Mouse (Mus musculus) spleen, postnatal 36 days (tissue): Measurements from ENCODE around the gene Gm17067.
"Not testable (repeated sequence)": the region's sequence is repeated elsewhere in the genome, so short reads cannot be mapped to it uniquely, and the experiment has no call there.

Source experiments
- DNase-seq, 2 experiments: peaks; one replicate each; pipeline ENCODE4 v3.0.0; 2022; ENCODE audit warnings: low spot score in 2 of 2, mixed read lengths in 1 of 2

Gene Gm17067

DNA sequence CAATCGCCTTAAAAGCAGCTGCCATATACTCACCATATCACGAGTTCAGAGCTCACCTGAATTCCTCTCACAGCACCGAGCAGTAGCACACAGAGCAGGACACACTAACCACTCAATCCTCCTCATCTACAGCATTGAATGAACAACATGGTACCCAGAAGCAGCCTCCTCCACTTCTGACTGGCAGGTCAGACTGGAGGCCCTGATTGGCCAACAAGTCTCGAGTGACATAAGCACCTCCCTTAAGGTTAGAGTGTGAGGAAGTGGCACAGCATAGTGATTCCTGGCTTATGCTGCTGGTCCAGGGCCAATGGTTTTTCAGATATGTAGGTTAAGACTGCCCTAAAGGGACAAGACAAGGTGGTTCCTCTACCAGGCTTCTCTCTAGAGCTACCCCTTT is at the start of gene Gm17067:
Gm17067 (minus strand) TSS at position 101 of the 400 bp plus-strand sequence.
- DNase-seq = not testable (repeated sequence)

DNA sequence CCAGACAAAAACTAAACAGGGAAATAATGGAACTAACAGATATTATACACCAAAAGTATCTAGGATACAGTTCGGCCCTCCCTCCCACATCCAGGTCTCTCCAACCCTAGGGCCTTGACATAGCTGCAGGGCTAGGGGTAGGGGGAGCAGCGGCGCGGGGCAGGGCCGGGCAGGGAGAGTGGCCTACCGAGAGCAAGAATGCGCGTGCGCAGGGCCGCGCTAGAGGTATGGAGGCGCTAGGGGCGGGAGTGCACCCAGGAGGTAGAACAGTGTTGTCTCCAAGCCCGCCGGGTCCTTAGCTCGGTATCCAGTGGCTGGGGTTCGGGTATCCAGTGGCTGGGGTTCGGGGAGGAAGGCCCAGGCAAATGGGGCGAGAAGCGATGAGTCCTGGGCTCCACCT is 23.0 kb upstream of the Gm17067 start:
- no peak for DNase-seq

DNA sequence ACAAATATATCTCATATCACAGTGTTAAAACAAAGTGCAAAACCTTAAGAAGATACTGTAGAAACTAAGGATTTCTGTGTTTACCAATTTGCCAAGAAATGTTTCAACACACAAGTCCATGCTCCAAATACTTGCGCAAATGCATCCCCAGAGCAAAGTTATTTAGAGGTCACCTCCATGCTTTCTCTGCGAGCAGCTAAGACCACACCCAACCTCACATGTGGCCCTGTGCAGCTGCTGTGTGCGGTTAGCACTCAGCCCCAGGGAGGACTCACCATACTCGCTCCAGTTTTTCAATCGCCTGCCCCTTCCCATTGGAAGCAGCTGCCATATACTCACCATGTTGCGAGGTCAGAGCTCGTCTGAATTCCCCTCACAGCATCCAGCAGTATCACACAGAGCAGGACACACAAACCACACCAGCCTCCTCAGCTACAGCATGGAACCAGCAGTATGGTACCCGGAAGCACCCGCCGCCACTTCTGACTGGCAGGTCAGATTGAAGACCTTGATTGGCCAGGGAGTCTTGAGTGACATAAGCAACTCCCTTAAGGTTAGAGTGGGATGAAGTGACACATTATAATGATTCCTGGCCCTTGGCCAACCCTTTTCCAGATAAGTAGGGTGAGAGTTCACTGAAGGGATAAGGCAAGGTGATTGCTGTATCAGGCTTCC is 11.9 kb upstream of the Gm17067 start:
- no peak for DNase-seq

DNA sequence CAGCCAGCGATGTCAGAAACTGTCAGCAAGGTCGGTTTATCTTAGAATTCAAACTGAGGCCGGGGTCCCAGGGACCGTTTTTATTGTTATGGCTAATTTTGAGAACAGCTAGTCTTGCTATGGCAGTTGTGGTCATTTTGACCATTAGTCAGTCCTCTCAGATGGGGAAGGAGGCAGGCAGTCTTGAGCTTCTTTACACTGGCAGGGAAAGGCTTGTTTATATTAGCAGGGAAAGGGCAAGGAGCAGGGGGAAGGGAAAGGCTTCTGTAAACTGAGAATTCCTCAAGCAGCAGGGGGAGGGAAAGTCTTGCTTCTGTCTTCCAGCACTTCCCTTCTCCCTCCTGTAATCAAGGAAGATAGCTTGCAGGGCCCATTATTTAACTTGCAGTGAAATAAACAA is 33.6 kb downstream of the Gm17067 start:
- DNase-seq = not testable (repeated sequence)

DNA sequence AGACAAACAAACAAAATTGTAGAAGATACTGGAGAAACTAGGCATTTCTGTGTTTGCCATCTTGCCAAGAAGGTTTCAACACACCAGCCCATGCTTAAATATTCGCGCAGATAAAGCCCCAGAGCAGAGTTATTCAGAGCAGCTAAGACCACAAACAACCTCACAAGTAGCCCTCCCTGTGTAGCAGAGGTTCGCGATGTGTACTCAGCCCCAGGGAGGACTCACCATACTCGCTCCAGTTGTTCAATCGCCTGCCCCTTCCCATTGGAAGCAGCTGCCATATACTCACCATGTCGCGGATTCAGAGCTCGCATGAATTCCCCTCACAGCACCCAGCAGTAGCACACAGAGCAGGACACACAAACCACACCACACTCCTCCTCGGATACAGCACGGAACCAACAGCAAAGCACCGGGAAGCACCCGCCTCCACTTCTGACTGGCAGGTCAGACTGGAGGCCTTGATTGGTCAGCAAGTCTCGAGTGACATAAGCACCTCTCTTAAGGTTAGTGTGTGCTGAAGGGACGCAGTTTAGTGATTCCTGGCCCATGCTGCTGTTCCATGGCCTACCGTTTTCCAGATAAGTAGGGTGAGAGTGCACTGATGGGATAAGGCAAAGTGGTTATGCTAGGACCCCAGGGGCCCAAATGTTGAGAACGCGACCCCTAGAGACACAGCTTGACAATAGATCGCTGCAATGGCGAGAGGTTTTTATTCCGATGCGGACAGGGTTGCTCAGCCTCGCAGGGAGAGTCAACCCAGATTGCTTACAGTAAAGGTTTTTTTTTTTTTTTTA is 34.3 kb downstream of the Gm17067 start, which contains the start of gene Zfp975:
Zfp975 (minus strand) TSS at position 381 of the 797 bp plus-strand sequence.
- peak; percentile 69 to 71 for DNase-seq

DNA sequence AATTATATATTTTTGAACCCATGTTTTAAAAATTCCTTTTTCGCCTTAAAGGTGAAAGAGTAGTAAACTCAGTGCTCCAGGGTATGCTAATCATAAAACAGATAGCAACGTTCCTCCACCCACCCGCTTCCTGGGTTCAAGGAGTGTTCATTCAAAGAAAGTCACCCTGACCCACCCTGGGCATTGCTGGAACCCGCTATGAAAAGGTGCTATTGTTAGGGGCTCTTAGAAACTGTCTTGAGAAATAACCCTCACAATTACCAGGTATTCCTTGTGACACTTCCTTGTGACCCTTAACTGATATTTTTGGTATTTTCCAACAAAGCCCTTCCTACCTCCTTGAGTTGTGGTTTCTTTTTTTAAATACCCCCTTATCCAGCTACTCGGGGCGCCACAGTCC is 46.7 kb downstream of the Gm17067 start:
- not testable (repeated sequence) for DNase-seq

DNA sequence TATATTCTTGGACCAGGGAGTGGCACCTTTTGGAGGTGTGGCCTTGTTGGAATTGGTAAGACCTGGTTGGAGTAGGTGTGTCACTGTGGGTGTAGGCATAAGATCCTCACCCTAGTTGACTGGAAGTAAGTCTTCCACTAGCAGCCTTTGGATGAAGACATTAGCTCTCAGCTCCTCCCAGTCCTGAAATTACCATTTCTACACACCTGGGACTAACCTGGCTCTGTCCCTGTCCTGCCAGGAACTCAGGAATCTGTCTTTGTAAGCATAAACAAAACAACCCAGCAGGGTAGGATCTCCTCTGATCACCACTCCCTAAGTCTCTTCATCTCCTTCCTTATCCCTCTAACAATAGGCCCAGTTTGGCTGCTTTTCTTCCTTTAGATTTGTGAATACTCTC is 47.2 kb downstream of the Gm17067 start:
- DNase-seq = not testable (repeated sequence)

DNA sequence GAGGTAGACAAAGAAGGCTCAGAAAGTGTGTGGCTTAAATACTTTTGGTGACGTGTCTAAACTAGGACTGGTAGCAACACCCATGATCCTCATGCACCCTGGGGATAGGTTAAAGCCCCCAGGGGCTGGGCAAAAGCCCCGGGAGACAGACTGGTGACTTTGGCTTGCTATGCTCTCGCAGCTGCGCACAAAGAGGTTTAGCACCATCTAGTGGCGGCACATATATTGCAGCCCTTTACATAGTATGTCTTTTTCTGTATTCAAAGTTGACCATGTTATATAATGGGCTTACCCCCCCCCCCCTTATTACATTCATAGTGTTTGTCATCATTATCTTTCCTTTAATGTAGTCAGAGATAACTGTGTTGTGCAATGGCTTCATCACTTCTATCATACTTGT is 66.7 kb downstream of the Gm17067 start:
- DNase-seq = not testable (repeated sequence)
